Mouse (Mus musculus) kidney, adult 2 months (tissue): ENCODE measurements at regions not wholly inside any gene's neighbourhood (a gene's known extent, or its start where the extent isn't known, plus 50 kb on each side); places are given as distances from the start of the nearest gene placed in this dataset.

Source experiments
- CTCF ChIP-seq: fragments of 200-500 bp; conservative IDR thresholded peaks from 2 replicates; pipeline ENCODE4 v1.5.1; 2011; ENCODE audit warnings: low read depth, mild to moderate bottlenecking, control low read depth, low read length, moderate library complexity, mixed read lengths; ENCODE audit not compliant: insufficient read depth, insufficient read length
- POLR2A ChIP-seq: fragments of 200-500 bp; IDR thresholded peaks from one replicate; pipeline ENCODE4 v1.6.1; 2011; ENCODE audit warnings: low read depth, low read length, control low read depth

- no peak for TF ChIP-seq POLR2A
- no peak for TF ChIP-seq CTCF
Observed at GRCm38 (mm10) chr12:12432597-12432996, 170.7 kb downstream of the Fam49a start.
